Mouse (Mus musculus): ENCODE measurements around the gene Rnf6.
A peak's percentile ranks its signal among the peaks of the same experiment; 100 is the strongest.

Rnf6 gene

GRCm38 (mm10) chr5:146220879-146221714, at the start of gene Rnf6:
Rnf6 (minus strand) TSS chr5:146221555.
- peak; percentile 97 to 99 for DNase-seq

GRCm38 (mm10) chr5:146270593-146270992, 49.2 kb upstream of the Rnf6 start:
- no peak for DNase-seq

GRCm38 (mm10) chr5:146267776-146268175, 46.4 kb upstream of the Rnf6 start:
- DNase-seq: no peak

- no peak for DNase-seq
These were observed 44.7 kb upstream of the Rnf6 start for GRCm38 (mm10) chr5:146265934-146266591.

GRCm38 (mm10) chr5:146260003-146260402, 38.6 kb upstream of the Rnf6 start:
- DNase-seq: peak in 1 of 2 experiments; percentile 25

GRCm38 (mm10) chr5:146253644-146254043, 32.3 kb upstream of the Rnf6 start:
- no peak for DNase-seq

- no peak for DNase-seq
These were observed 30.5 kb upstream of the Rnf6 start for GRCm38 (mm10) chr5:146251663-146252429.

GRCm38 (mm10) chr5:146250369-146251075, 29.2 kb upstream of the Rnf6 start:
- DNase-seq: no peak

- DNase-seq: peak; percentile 33 to 72
These were observed 27.4 kb upstream of the Rnf6 start for GRCm38 (mm10) chr5:146248746-146249145.

- DNase-seq: no peak
These were observed 26.4 kb upstream of the Rnf6 start for GRCm38 (mm10) chr5:146247709-146248108.

GRCm38 (mm10) chr5:146246386-146246785, 25.0 kb upstream of the Rnf6 start:
- no peak for DNase-seq

GRCm38 (mm10) chr5:146245646-146246370, 24.5 kb upstream of the Rnf6 start:
- no peak for DNase-seq

- DNase-seq: no peak
These were observed 23.8 kb upstream of the Rnf6 start for GRCm38 (mm10) chr5:146245193-146245592.

- peak in 1 of 2 experiments; percentile 54 for DNase-seq
These were observed 19.8 kb upstream of the Rnf6 start for GRCm38 (mm10) chr5:146241202-146241601.

GRCm38 (mm10) chr5:146240771-146241170, 19.4 kb upstream of the Rnf6 start:
- peak; percentile 25 to 63 for DNase-seq

GRCm38 (mm10) chr5:146238274-146238673, 16.9 kb upstream of the Rnf6 start:
- no peak for DNase-seq

GRCm38 (mm10) chr5:146234336-146234735, 13.0 kb upstream of the Rnf6 start:
- no peak for DNase-seq

- DNase-seq: no peak
These were observed 11.5 kb upstream of the Rnf6 start for GRCm38 (mm10) chr5:146232816-146233215.

GRCm38 (mm10) chr5:146232056-146232675, 10.8 kb upstream of the Rnf6 start:
- DNase-seq: no peak

- peak; percentile 23 to 48 for DNase-seq
These were observed 10.3 kb upstream of the Rnf6 start for GRCm38 (mm10) chr5:146231655-146231996.

- peak; percentile 94 to 97 for DNase-seq
These were observed 9.7 kb upstream of the Rnf6 start, which contains the start of gene Cdk8 for GRCm38 (mm10) chr5:146230864-146231654. Cdk8 (plus strand) TSS chr5:146231230.
